Mouse (Mus musculus): ENCODE results near the gene Unc80.

GRCm38 (mm10) chr1:66468704-66469020 is 495 bp downstream of the Unc80 start:
- TF ChIP-seq POLR2A (IDR thresholded peaks at IDR 0.05; ENCODE audit: control insufficient read depth, low read depth, low read length) (no peak), CTCF (IDR thresholded peaks at IDR 0.05; ENCODE audit: control insufficient read depth, insufficient read depth, insufficient replicate concordance, low read depth, low read length) (no peak)

Measured in testis, adult 2 months (tissue).